Mouse (Mus musculus) kidney, adult 2 months (tissue): ENCODE data around the gene Arl2.

ENCODE experiments used
- CTCF ChIP-seq: fragments of 200-500 bp; conservative IDR thresholded peaks from 2 replicates; pipeline ENCODE4 v1.5.1; 2011; ENCODE audit warnings: low read depth, mild to moderate bottlenecking, control low read depth, low read length, moderate library complexity, mixed read lengths; ENCODE audit not compliant: insufficient read depth, insufficient read length
- POLR2A ChIP-seq: fragments of 200-500 bp; IDR thresholded peaks from one replicate; pipeline ENCODE4 v1.6.1; 2011; ENCODE audit warnings: low read depth, low read length, control low read depth

GRCm38 (mm10) chr19:6105586-6105985, 35.8 kb downstream of the Arl2 start, which contains the start of gene Naaladl1:
- TF ChIP-seq CTCF: no peak
- no peak for TF ChIP-seq POLR2A
